Mouse (Mus musculus) stomach, postnatal 0 days (tissue): ENCODE results near the gene Drd1. TPM values are rescaled to one million over a fixed set of nuclear protein-coding genes. Genes with fewer than 3 reads are reported as not detected.

ENCODE experiments used
- ATAC-seq: fragments of 200-750 bp; cut with Nextera tagmentation; 2 replicates; pipeline ENCODE4 v1.8.0; 2017; ENCODE audit not compliant: low FRiP score, low TSS enrichment
- DNase-seq: peaks from one replicate; pipeline ENCODE4 v3.0.0-alpha.2; 2016; ENCODE audit warnings: low spot score
- H3K27ac ChIP-seq: fragments of 300-500 bp; sonication (generic); replicated peaks from 2 replicates; pipeline ENCODE4 v1.5.1; 2014; ENCODE audit warnings: mild to moderate bottlenecking, control low read depth
- H3K27me3 ChIP-seq: fragments of 300-500 bp; sonication (generic); 2 replicates; pipeline ENCODE4 v1.6.1; 2014; ENCODE audit warnings: low read length; ENCODE audit not compliant: control insufficient read depth, insufficient read depth
- H3K36me3 ChIP-seq: fragments of 300-500 bp; sonication (generic); 2 replicates; pipeline ENCODE4 v1.6.1; 2014; ENCODE audit warnings: low read length, mixed read lengths; ENCODE audit not compliant: control insufficient read depth, insufficient read depth
- H3K4me1 ChIP-seq: fragments of 300-500 bp; sonication (generic); replicated peaks from 2 replicates; pipeline ENCODE4 v1.6.1; 2014; ENCODE audit warnings: antibody characterized with exemption; ENCODE audit not compliant: control insufficient read depth, insufficient read depth
- H3K4me2 ChIP-seq: fragments of 300-500 bp; sonication (generic); replicated peaks from 2 replicates; pipeline ENCODE4 v1.6.1; 2014; ENCODE audit warnings: low read depth, mild to moderate bottlenecking, control low read depth, moderate library complexity
- H3K4me3 ChIP-seq: fragments of 300-500 bp; sonication (generic); 2 replicates; pipeline ENCODE4 v1.5.1; 2014; ENCODE audit warnings: low read depth, low read length, control low read depth
- H3K9ac ChIP-seq: fragments of 300-500 bp; sonication (generic); 2 replicates; pipeline ENCODE4 v1.6.1; 2014; ENCODE audit warnings: mild to moderate bottlenecking, low read length, control low read depth, mixed read lengths
- H3K9me3 ChIP-seq: fragments of 300-500 bp; sonication (generic); 2 replicates; pipeline ENCODE4 v1.6.1; 2016; ENCODE audit warnings: low read length; ENCODE audit not compliant: control insufficient read depth
- CTCF ChIP-seq: IDR thresholded peaks from 2 replicates; pipeline ENCODE4 v1.5.1; 2016; ENCODE audit warnings: antibody characterized with exemption, low read depth, mild to moderate bottlenecking, moderate library complexity
- EP300 ChIP-seq: optimal IDR thresholded peaks from 2 replicates; pipeline ENCODE3; 2016; ENCODE audit warnings: antibody characterized with exemption
- WGBS: fragments of 180-500 bp; shearing (Covaris S2); extraction: QIAGEN DNeasy Blood & Tissue Kit; methylation state at CpG from one replicate; pipeline ENCODE4 v1.1.7; 2014; 5-methylcytosine and 5-hydroxymethylcytosine counted together
- polyA plus RNA-seq: library from polyadenylated mRNA; unstranded; fragments of >200 nt; fragmentation: Nextera tagmentation; extraction: Ambion mirVana; gene quantifications from 2 replicates; pipeline ENCODE4 v1.2.1, GENCODE M21; 2015

Gene Drd1
- polyA plus RNA-seq, 1 experiment from 2014 or later = 0.21 TPM

GRCm38 (mm10) chr13:54037936-54038335 is 17.6 kb downstream of the Drd1 start:
- no peak overlapping the region for H3K27ac ChIP-seq
- 76% methylated on average over 4 of the region's 4 CpGs for WGBS
- no peak for DNase-seq

GRCm38 (mm10) chr13:54035541-54035940 is 20.0 kb downstream of the Drd1 start:
- Histone ChIP-seq H3K4me2 (no peak overlapping the region), H3K9ac (no peak overlapping the region), H3K27ac (no peak overlapping the region), H3K9me3 (no peaks in the 10 kb centered on the region), H3K36me3 (no peaks in the 10 kb centered on the region), H3K27me3 (no peaks in the 10 kb centered on the region), H3K4me1 (no peaks in the 10 kb centered on the region), H3K4me3 (no peak overlapping the region)
- no peak for TF ChIP-seq EP300
- peak; percentile 58 for TF ChIP-seq CTCF
- DNase-seq (no peak), ATAC-seq (no peak)
- 70% methylated on average over 1 of the region's 1 CpGs for WGBS

More at GRCm38 (mm10) chr13:54037936-54038335, 17.6 kb downstream of the Drd1 start:
- Histone ChIP-seq H3K4me2 (no peak overlapping the region), H3K27me3 (no peaks in the 10 kb centered on the region), H3K4me1 (no peaks in the 10 kb centered on the region), H3K36me3 (no peaks in the 10 kb centered on the region), H3K4me3 (no peak overlapping the region), H3K9ac (no peak overlapping the region), H3K9me3 (no peaks in the 10 kb centered on the region)
- ATAC-seq = no peak
- TF ChIP-seq CTCF = no peak
- TF ChIP-seq EP300 = no peak

- H3K27ac ChIP-seq = no peak overlapping the region
- TF ChIP-seq CTCF = no peak
- TF ChIP-seq EP300 = no peak
- H3K4me1 ChIP-seq = no peaks in the 10 kb centered on the region
- no peak overlapping the region for H3K4me3 ChIP-seq
- H3K9me3 ChIP-seq = no peaks in the 10 kb centered on the region
- no peaks in the 10 kb centered on the region for H3K27me3 ChIP-seq
- WGBS = 82% methylated on average over 4 of the region's 4 CpGs
- DNase-seq (no peak), ATAC-seq (no peak)
- no peak overlapping the region for H3K9ac ChIP-seq
- no peak overlapping the region for H3K4me2 ChIP-seq
- H3K36me3 ChIP-seq = no peaks in the 10 kb centered on the region
These were observed 21.9 kb downstream of the Drd1 start for GRCm38 (mm10) chr13:54033653-54034052.

- no peaks in the 10 kb centered on the region for H3K36me3 ChIP-seq
- H3K27me3 ChIP-seq = no peaks in the 10 kb centered on the region
- WGBS = 84% methylated on average over 7 of the region's 7 CpGs
- H3K27ac ChIP-seq = no peak overlapping the region
- DNase-seq (no peak), ATAC-seq (no peak)
- no peak for TF ChIP-seq CTCF
- TF ChIP-seq EP300 = no peak
- H3K9ac ChIP-seq = no peak overlapping the region
- no peaks in the 10 kb centered on the region for H3K9me3 ChIP-seq
- no peak overlapping the region for H3K4me3 ChIP-seq
- H3K4me2 ChIP-seq = no peak overlapping the region
- H3K4me1 ChIP-seq = no peaks in the 10 kb centered on the region
These were observed 28.4 kb downstream of the Drd1 start for GRCm38 (mm10) chr13:54027079-54027478.

- Histone ChIP-seq H3K9ac (no peak overlapping the region), H3K27ac (no peak overlapping the region), H3K4me2 (no peak overlapping the region), H3K4me1 (no peaks in the 10 kb centered on the region), H3K9me3 (no peaks in the 10 kb centered on the region), H3K27me3 (no peaks in the 10 kb centered on the region), H3K4me3 (no peak overlapping the region), H3K36me3 (no peaks in the 10 kb centered on the region)
- ATAC-seq (no peak), DNase-seq (no peak)
- TF ChIP-seq EP300 (no peak), CTCF (no peak)
- 59% methylated on average over 5 of the region's 5 CpGs for WGBS
These were observed 32.2 kb downstream of the Drd1 start for GRCm38 (mm10) chr13:54023311-54023710.

- Histone ChIP-seq H3K36me3 (no peaks in the 10 kb centered on the region), H3K9me3 (no peaks in the 10 kb centered on the region), H3K4me1 (no peaks in the 10 kb centered on the region), H3K4me3 (no peak overlapping the region), H3K27me3 (no peaks in the 10 kb centered on the region), H3K27ac (no peak overlapping the region), H3K9ac (no peak overlapping the region), H3K4me2 (no peak overlapping the region)
- WGBS = 87% methylated on average over 4 of the region's 4 CpGs
- no peak for DNase-seq
- no peak for ATAC-seq
- no peak for TF ChIP-seq CTCF
- no peak for TF ChIP-seq EP300
These were observed 46.8 kb downstream of the Drd1 start for GRCm38 (mm10) chr13:54008716-54009115.

Other genes starting within 250 kb of the Drd1 start
- 34.5 TPM in 2 replicates for gene Sfxn1, start 16.2 kb upstream of the Drd1 start, polyA plus RNA-seq
- 2.6 and 3.6 TPM in 2 replicates for gene Hrh2, start 136.4 kb upstream of the Drd1 start, polyA plus RNA-seq